Comparison of ENCODE assay signal across 8 mouse cellular contexts in the genomic region with DNA sequence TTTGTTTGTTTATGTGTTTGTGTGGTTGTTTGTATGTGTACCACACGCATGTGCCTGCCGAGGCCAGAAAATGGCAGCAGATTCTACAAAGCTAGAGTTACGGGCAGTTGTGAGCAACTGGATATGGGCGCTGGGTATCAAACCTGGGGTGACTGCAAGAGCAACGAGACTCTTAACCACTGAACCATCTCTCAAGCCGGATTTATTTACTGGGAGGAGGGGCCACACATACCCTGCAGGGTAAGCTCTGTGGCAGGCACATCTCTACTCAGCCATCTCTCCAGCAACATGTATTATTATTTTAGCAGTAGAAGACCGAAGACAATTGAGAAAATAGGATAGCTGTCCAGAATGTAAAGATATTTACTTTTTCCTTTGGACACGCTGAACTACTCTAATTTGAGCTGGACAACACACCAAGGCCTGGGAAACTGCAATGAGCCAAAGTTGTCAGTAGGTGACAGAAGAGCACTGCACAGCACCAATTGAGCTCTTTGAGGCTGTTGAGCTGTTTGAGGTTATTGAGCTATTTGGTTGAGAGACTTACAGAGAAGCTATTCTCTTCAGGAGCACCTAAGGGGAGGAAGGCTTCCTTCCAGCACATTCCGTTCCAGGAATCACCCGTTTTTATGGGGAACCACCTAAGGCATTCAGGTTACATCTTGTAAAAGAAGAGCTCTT.
DNase-seq lines count a peak whose midpoint lies in the region; ATAC-seq and TF ChIP-seq lines count a peak whose summit lies in the region.

No protein-coding gene starts in this region.

- WGBS in midbrain, embryonic 12.5 days, result 57% methylated on average over 10 of the region's 10 CpGs
- 60% methylated on average over 10 of the region's 10 CpGs for WGBS in stomach, embryonic 14.5 days

- no peak overlapping the region for H3K27ac ChIP-seq in left cerebral cortex, adult 2 months
- no peak overlapping the region for H3K27ac ChIP-seq in midbrain, embryonic 12.5 days (replicated peaks)
- no peak overlapping the region for H3K27ac ChIP-seq in stomach, embryonic 14.5 days (ENCODE audit: low read length)

- H3K4me2 ChIP-seq in midbrain, embryonic 12.5 days (replicated peaks), result no peak overlapping the region
- no peak overlapping the region for H3K4me2 ChIP-seq in stomach, embryonic 14.5 days (replicated peaks; ENCODE audit: low read depth, low read length)

- no peaks in the 10 kb centered on the region for H3K36me3 ChIP-seq in midbrain, embryonic 12.5 days
- H3K36me3 ChIP-seq in stomach, embryonic 14.5 days (ENCODE audit: control insufficient read depth, insufficient read depth, low read length), result no peaks in the 10 kb centered on the region

- no peaks in the 10 kb centered on the region for H3K9me3 ChIP-seq in midbrain, embryonic 12.5 days
- no peaks in the 10 kb centered on the region for H3K9me3 ChIP-seq in stomach, embryonic 14.5 days (ENCODE audit: control insufficient read depth, low read depth, low read length)

- intact Hi-C loops in left cerebral cortex, adult 2 months (cut with DNase I), result loop anchor here (1.0 to 5.0 kb wide), 4 partner anchors 206 to 441 kb away; no protein-coding TSS in a partner anchor

- no peaks in the 10 kb centered on the region for H3K4me1 ChIP-seq in midbrain, embryonic 12.5 days
- no peaks in the 10 kb centered on the region for H3K4me1 ChIP-seq in stomach, embryonic 14.5 days (ENCODE audit: control insufficient read depth, insufficient read depth, low read length)

- DNase-seq in ovary, postnatal 14 days (ENCODE audit: low spot score), result peak; percentile 33
- no peak for DNase-seq in ovary, adult 18-20 months (ENCODE audit: low spot score)
- peak; percentile 5 for DNase-seq in cerebellum, adult 9-11 months
- peak; percentile 85 for DNase-seq in induced T-regulatory cell, adult 2 months (ENCODE audit: low read depth)
- peak; percentile 50 to 53 for DNase-seq in left cerebral cortex, adult 2 months (ENCODE audit: extremely low spot score in 1 of 2, low spot score in 2 of 2)

- no peak overlapping the region for H3K9ac ChIP-seq in midbrain, embryonic 12.5 days (replicated peaks)
- no peak overlapping the region for H3K9ac ChIP-seq in stomach, embryonic 14.5 days (replicated peaks; ENCODE audit: low read depth, low read length)

- H3K27me3 ChIP-seq in midbrain, embryonic 12.5 days, result no peaks in the 10 kb centered on the region
- H3K27me3 ChIP-seq in stomach, embryonic 14.5 days (ENCODE audit: control insufficient read depth, insufficient read depth, low read length), result no peaks in the 10 kb centered on the region

- TF ChIP-seq CTCF in left cerebral cortex, adult 2 months (IDR thresholded peaks at IDR 0.05), result peak; percentile 94

- ATAC-seq in frontal cortex, adult (ENCODE audit: low TSS enrichment), result peak; percentile 98
- peak; percentile 63; the same call in 1 of the 2 replicates for ATAC-seq in midbrain, embryonic 12.5 days (ENCODE audit: low FRiP score, low read depth)
- 0 out of 2 replicates have a peak, but pooled peaks have one; percentile 58 for ATAC-seq in stomach, embryonic 14.5 days (ENCODE audit: insufficient number of reproducible peaks, insufficient read depth, low FRiP score, low read depth)

- H3K4me3 ChIP-seq in left cerebral cortex, adult 2 months, result no peak overlapping the region
- no peak overlapping the region for H3K4me3 ChIP-seq in midbrain, embryonic 12.5 days
- H3K4me3 ChIP-seq in stomach, embryonic 14.5 days (ENCODE audit: low read depth, low read length), result no peak overlapping the region
